25 mouse cellular contexts compared by ENCODE assay signal in genomic region chr11:79299719-79300431, GRCm38 (mm10). TPM values are rescaled to one million over a fixed set of nuclear protein-coding genes. Genes with fewer than 3 reads are reported as not detected.
DNase-seq lines count a peak whose midpoint lies in the region; ATAC-seq and TF ChIP-seq lines count a peak whose summit lies in the region.
"Had no signal": no experiment of that assay in that cellular context is flagged by ENCODE, and none has a peak within 500 bp of the region (broad histone marks: within the 10 kb centered on the region; RNA-seq: fewer than 3 reads in every experiment).

No protein-coding gene starts in this region.

- no peak overlapping the region for H3K4me3 ChIP-seq in midbrain, postnatal 0 days (ENCODE audit: low read depth, low read length)
- H3K4me3 ChIP-seq in midbrain, embryonic 13.5 days (replicated peaks) = no peak overlapping the region
- H3K4me3 ChIP-seq: forebrain, embryonic 10.5 days; hindbrain, embryonic 13.5 days; kidney, embryonic 15.5 days; lung, embryonic 15.5 days; stomach, embryonic 15.5 days had no signal

- no peaks in the 10 kb centered on the region for H3K27me3 ChIP-seq in midbrain, postnatal 0 days (ENCODE audit: insufficient read depth, low read length)
- no peaks in the 10 kb centered on the region for H3K27me3 ChIP-seq in midbrain, embryonic 13.5 days
- H3K27me3 ChIP-seq: hindbrain, embryonic 13.5 days; kidney, embryonic 15.5 days; lung, embryonic 15.5 days; Patski; stomach, embryonic 15.5 days had no signal

- H3K9ac ChIP-seq in midbrain, postnatal 0 days (replicated peaks; ENCODE audit: low read length, poor library complexity, severe bottlenecking) = no peak overlapping the region
- no peak overlapping the region for H3K9ac ChIP-seq in midbrain, embryonic 13.5 days (replicated peaks)
- H3K9ac ChIP-seq: hindbrain, embryonic 13.5 days; kidney, embryonic 15.5 days; lung, embryonic 15.5 days; stomach, embryonic 15.5 days had no signal

- 80% methylated on average over 9 of the region's 9 CpGs for WGBS in midbrain, postnatal 0 days
- WGBS in midbrain, embryonic 13.5 days = 83% methylated on average over 9 of the region's 9 CpGs

- no peaks in the 10 kb centered on the region for H3K9me3 ChIP-seq in midbrain, postnatal 0 days (ENCODE audit: low read length)
- H3K9me3 ChIP-seq in midbrain, embryonic 13.5 days = no peaks in the 10 kb centered on the region
- H3K9me3 ChIP-seq: forebrain, embryonic 10.5 days; hindbrain, embryonic 13.5 days; lung, embryonic 15.5 days; stomach, embryonic 15.5 days had no signal

- H3K27ac ChIP-seq in midbrain, postnatal 0 days (ENCODE audit: low read depth, low read length) = no peak overlapping the region
- no peak overlapping the region for H3K27ac ChIP-seq in midbrain, embryonic 13.5 days
- H3K27ac ChIP-seq: forebrain, embryonic 10.5 days; hindbrain, embryonic 13.5 days; kidney, embryonic 15.5 days; lung, embryonic 15.5 days; stomach, embryonic 15.5 days had no signal

- no peak for ATAC-seq in midbrain, postnatal 0 days (ENCODE audit: low FRiP score)
- no peak for ATAC-seq in midbrain, embryonic 13.5 days
- ATAC-seq: Patski had no signal

- no peaks in the 10 kb centered on the region for H3K4me1 ChIP-seq in midbrain, postnatal 0 days (ENCODE audit: insufficient read depth, low read length)
- H3K4me1 ChIP-seq in midbrain, embryonic 13.5 days (replicated peaks) = no peaks in the 10 kb centered on the region
- H3K4me1 ChIP-seq: forebrain, embryonic 10.5 days; hindbrain, embryonic 13.5 days; lung, embryonic 15.5 days; stomach, embryonic 15.5 days had no signal

- no peaks in the 10 kb centered on the region for H3K36me3 ChIP-seq in midbrain, postnatal 0 days (ENCODE audit: insufficient read depth, low read length)
- H3K36me3 ChIP-seq in midbrain, embryonic 13.5 days = no peaks in the 10 kb centered on the region
- H3K36me3 ChIP-seq: forebrain, embryonic 10.5 days; hindbrain, embryonic 13.5 days; kidney, embryonic 15.5 days; lung, embryonic 15.5 days; stomach, embryonic 15.5 days had no signal

- H3K4me2 ChIP-seq in midbrain, postnatal 0 days (ENCODE audit: low read depth, low read length, poor library complexity, severe bottlenecking) = no peak overlapping the region
- no peak overlapping the region for H3K4me2 ChIP-seq in midbrain, embryonic 13.5 days (replicated peaks)
- H3K4me2 ChIP-seq: heart, embryonic 11.5 days; hindbrain, embryonic 13.5 days; kidney, embryonic 15.5 days; lung, embryonic 15.5 days; stomach, embryonic 15.5 days had no signal

- DNase-seq in gastrocnemius, postnatal 14 days = peak; percentile 14
- DNase-seq in gastrocnemius, postnatal 10 days = no peak
- DNase-seq in left cerebral cortex, postnatal 4 days = peak; percentile 5
- no peak for DNase-seq in left cerebral cortex, postnatal 10 days (ENCODE audit: extremely low spot score in 1 of 2, low spot score in 2 of 2)
- DNase-seq in midbrain, postnatal 0 days (ENCODE audit: low spot score) = peak; percentile 10
- no peak for DNase-seq in ovary, postnatal 14 days (ENCODE audit: low spot score)
- DNase-seq: adrenal gland, postnatal 10 days; cerebellum, postnatal 14 days; gastrocnemius, postnatal 36 days; heart, postnatal 14 days; liver; retina, postnatal 1 day; thymus, adult 2 months had no signal

- TF ChIP-seq CTCF in midbrain, postnatal 0 days (IDR thresholded peaks at IDR 0.05) = peak; percentile 52

- intact Hi-C loops in gastrocnemius, postnatal 14 days (cut with DNase I; ENCODE audit: low total_unique reads) = loop anchor here (10.0 kb wide), 1 partner anchor 105 kb away; no protein-coding TSS in a partner anchor
- intact Hi-C loops in left cerebral cortex, postnatal 4 days (cut with DNase I) = loop anchor here (10.0 kb wide), 2 partner anchors 75 to 275 kb away; no protein-coding TSS in a partner anchor
- intact Hi-C loops in left cerebral cortex, postnatal 10 days (cut with DNase I) = loop anchor here (10.0 kb wide), 1 partner anchor 425 kb away; no protein-coding TSS in a partner anchor

RNA-seq across cellular contexts. Expression of gene Gm9964, which starts 3.2 kb away (rescaled TPM):
- total RNA-seq in gastrocnemius, postnatal 14 days (2021) = not detected
- total RNA-seq in gastrocnemius, postnatal 10 days (2021) = not detected
- total RNA-seq in left cerebral cortex, postnatal 4 days (2021) = under 1 TPM in 1 of 2 experiments, not detected in 1; 0.52 TPM
- total RNA-seq in left cerebral cortex, postnatal 10 days (2021) = 1 to 10 TPM in 1 of 2 experiments, under 1 TPM in 1; 0.66 to 1.0 TPM
- not detected in 2 replicates for total RNA-seq in midbrain, postnatal 0 days (2014; rRNA removed)
- polyA plus RNA-seq in midbrain, postnatal 0 days (2015; fragmentation: Nextera tagmentation; extraction: Ambion mirVana) = 0.22 TPM in 1 of 2 replicates, not detected in the other
- polyA plus RNA-seq in midbrain, embryonic 13.5 days (2015; fragmentation: Nextera tagmentation; extraction: Ambion mirVana) = not detected in 2 replicates
- total RNA-seq: adrenal gland, postnatal 10 days; gastrocnemius, postnatal 36 days; heart, postnatal 14 days had no signal
- polyA plus RNA-seq: C2C12; forebrain, embryonic 10.5 days; frontal cortex, adult 2 months; heart, embryonic 11.5 days; intestine, embryonic 14.5 days; kidney, embryonic 15.5 days; Patski; thymus, adult 2 months; urinary bladder, adult 2 months had no signal

RNA-seq across cellular contexts. Expression of gene Nf1, which starts 39.6 kb away (rescaled TPM):
- 10 to 100 TPM; 21.4 to 22.4 TPM for total RNA-seq in gastrocnemius, postnatal 14 days (2021)
- 10 to 100 TPM; 29.7 to 36.9 TPM for total RNA-seq in gastrocnemius, postnatal 10 days (2021)
- 100 to 1,000 TPM; 102 to 107 TPM for total RNA-seq in left cerebral cortex, postnatal 4 days (2021)
- total RNA-seq in left cerebral cortex, postnatal 10 days (2021) = 100 to 1,000 TPM; 111 to 118 TPM
- 83.0 and 99.1 TPM in 2 replicates for total RNA-seq in midbrain, postnatal 0 days (2014; rRNA removed)
- polyA plus RNA-seq in midbrain, postnatal 0 days (2015; fragmentation: Nextera tagmentation; extraction: Ambion mirVana) = 7.0 and 7.3 TPM in 2 replicates
- 7.2 and 8.0 TPM in 2 replicates for polyA plus RNA-seq in midbrain, embryonic 13.5 days (2015; fragmentation: Nextera tagmentation; extraction: Ambion mirVana)

RNA-seq across cellular contexts. Expression of gene Wsb1, which starts 45.4 kb away (rescaled TPM):
- total RNA-seq in gastrocnemius, postnatal 14 days (2021) = 10 to 100 TPM; 16.5 to 19.1 TPM
- 10 to 100 TPM; 32.1 to 44.6 TPM for total RNA-seq in gastrocnemius, postnatal 10 days (2021)
- total RNA-seq in left cerebral cortex, postnatal 4 days (2021) = 100 to 1,000 TPM; 154 to 166 TPM
- 10 to 100 TPM; 89.6 to 95.4 TPM for total RNA-seq in left cerebral cortex, postnatal 10 days (2021)
- total RNA-seq in midbrain, postnatal 0 days (2014; rRNA removed) = 230 and 291 TPM in 2 replicates
- polyA plus RNA-seq in midbrain, postnatal 0 days (2015; fragmentation: Nextera tagmentation; extraction: Ambion mirVana) = 227 and 257 TPM in 2 replicates
- polyA plus RNA-seq in midbrain, embryonic 13.5 days (2015; fragmentation: Nextera tagmentation; extraction: Ambion mirVana) = 517 and 614 TPM in 2 replicates

Comparison
In these comparisons a context has a peak if more than half of its experiments do, and no peak if none do; other contexts are left out.
1. DNase-seq: peak in gastrocnemius, postnatal 14 days (single experiment), left cerebral cortex, postnatal 4 days (single experiment) and midbrain, postnatal 0 days (single experiment); none in gastrocnemius, postnatal 10 days (single experiment), left cerebral cortex, postnatal 10 days (0 of 2) and ovary, postnatal 14 days (single experiment).